Mouse (Mus musculus) lung, postnatal 0 days (tissue): ENCODE measurements around the gene Olfr1249.

ENCODE experiments used
- CTCF ChIP-seq: IDR thresholded peaks from 2 replicates; pipeline ENCODE4 v1.5.1; 2016; ENCODE audit warnings: antibody characterized with exemption, mild to moderate bottlenecking
- EP300 ChIP-seq: IDR thresholded peaks from 2 replicates; pipeline ENCODE4 v1.6.1; 2016; ENCODE audit warnings: antibody characterized with exemption, mild to moderate bottlenecking, control low read depth

DNA sequence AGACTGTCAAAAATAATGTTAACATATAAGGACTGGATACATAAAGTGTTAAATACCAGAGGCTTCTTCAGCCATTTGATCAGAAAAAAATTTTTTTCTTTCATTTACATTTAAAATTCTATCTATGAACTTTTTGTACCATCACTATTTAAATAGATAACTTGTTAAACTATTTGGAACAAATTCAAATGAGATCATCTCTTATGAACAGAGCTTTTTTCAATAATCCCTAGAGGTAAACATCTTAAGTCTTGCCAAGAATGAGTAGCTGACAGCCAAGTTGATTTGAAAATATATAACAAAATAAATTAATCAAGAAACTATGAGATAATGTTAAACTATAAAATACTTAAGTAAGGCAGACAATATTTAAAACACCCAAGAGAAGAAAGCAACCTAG is 37.1 kb upstream of the Olfr1249 start, which contains the start of gene Olfr1251:
- no peak for TF ChIP-seq CTCF
- TF ChIP-seq EP300: no peak
